Mouse (Mus musculus) NIH3T3 (cell line): ENCODE results near the gene Ttc23.

Experiments
- DNase-seq: peaks from one replicate; pipeline ENCODE4 v3.0.0-alpha.2; 2012; ENCODE audit warnings: low read depth

Ttc23 gene

DNA sequence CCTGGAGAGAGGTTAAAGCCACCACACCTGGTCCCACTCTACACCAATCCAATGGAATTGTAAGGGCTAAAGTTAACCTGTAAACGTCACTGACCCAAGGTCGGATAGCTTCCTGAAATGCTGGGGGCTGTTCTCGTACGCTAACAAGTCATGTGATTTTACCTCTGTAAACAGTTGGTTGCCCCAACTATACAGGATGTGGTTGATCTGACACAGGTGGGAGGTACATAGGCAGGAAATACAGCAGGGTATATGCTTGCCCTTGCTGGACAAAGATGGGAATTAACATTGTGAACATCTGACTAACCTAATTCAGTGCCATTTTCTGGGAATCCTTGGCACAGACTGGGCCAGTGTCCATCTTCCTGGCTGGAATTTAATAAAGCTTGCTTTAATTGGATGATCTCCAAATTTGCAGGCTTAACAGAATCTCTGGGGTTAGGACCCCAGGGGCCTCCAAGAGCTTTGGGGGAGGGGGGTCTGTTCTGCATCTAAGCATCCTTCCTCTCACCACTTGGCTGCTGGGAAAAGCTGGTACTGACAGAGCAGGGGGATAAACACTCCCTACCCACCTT lies 100.6 kb downstream of the Ttc23 start:
- peak; percentile 47 for DNase-seq

DNA sequence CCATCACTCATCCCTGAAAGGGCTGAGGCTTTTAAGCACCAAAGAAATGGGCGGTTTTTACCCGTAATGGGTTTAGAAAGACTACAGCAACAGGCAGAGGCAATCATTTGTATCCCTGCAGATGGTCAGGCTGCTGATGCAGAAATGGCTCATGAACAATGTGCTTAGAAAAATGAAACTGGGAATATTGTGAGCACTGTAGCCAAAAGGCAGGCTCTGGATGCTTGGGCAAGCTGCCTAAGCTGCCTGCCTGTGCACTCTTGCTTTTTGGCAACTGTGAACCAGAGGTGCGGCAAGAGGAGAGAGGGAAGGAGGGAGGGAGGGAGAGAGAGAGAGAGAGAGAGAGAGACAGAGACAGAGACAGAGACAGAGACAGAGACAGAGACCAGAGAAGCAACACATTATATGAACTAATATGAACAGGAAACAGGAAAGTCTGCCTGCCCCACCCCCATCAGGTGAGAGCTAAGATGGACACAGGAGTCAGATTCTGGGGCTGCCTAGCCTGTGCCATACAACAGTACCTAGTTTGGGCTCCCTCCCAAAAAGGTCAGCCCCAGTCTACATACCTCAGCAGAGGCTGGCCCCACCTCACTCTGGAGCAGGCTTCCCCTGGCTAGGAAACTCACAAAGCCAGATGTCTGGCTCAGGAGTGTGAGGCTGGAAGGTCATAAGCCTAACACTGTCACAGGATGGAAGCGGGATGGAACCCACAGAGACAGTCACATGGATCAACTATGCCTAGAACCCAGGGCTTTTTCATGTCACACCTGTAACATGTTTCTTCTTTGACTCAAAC lies 102.4 kb downstream of the Ttc23 start:
- DNase-seq, result peak; percentile 71

DNA sequence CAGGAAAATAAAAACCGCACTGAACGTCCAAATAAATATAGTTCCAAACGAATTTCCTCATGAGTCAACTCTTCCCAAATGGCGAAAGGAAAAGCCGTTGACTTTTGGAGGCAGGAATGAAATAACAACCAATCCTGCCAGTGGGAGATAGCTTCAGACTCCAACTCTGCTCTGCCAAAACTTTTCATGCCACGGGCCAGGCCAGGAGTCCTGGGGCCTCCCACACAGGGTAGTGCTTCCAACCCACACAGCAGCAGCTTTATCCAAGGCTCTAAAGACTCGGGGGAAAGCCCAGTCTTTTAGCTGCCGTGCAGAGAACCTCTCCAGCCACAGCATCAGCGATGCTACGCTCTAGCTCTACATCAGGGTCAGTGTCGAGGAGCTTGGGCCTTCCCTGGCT lies 107.4 kb downstream of the Ttc23 start:
- DNase-seq, result peak; percentile 55

DNA sequence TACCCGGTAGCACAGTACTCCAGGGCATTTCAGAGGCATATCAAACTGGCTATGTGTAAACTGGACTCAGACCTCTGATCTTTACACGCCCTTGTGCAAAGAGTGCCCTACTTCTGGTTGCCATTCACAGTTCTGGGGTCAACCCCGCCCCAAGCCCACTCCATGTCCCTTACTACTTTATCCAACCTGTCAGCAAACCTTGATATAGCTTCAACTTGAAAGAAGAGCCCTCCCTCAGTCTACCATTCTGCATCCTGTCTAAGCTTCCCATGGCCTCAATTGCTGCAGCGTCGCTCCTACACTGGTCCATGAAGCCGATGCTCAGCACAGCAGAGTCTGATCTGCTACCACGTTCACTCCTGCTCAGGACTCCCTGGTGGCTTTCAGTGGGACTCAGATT lies 108.2 kb downstream of the Ttc23 start:
- no peak for DNase-seq

DNA sequence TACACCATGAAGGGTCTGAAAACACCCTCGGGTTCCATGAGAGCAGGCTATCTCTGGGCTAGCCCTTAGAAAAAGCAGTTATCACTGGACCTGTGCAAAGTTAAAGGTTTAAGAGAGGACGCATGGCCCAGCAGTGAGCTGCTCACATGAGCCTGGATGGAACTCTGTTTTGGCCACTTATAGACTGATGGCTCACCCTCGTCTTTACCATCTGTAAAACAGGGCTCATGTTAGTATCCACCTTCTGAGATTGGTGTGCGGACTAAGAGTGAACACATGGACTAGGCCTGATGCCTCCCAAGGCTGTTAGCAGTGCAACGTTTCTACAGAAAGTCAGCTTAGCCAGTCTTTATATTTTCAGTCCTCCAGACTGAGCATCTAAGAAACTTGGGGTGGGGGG lies 109.4 kb downstream of the Ttc23 start:
- DNase-seq, result no peak

DNA sequence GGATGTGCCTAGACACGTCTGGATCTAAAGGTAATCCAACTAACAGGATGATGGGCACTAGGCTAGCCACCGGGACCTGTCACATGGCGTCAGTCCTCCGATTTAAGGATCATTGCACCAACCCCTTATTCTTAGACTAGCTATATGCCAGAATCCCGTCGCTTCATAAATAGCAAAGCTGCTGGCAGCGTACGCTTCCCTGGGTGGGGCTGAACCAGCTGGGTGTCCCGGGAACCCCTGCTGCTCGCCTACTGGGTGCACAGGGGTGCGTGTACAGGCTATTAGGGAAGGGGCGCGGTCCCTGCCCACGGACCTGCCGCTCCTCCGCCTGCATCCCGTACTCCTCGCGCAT lies 111.3 kb downstream of the Ttc23 start:
- DNase-seq, result peak; percentile 25

DNA sequence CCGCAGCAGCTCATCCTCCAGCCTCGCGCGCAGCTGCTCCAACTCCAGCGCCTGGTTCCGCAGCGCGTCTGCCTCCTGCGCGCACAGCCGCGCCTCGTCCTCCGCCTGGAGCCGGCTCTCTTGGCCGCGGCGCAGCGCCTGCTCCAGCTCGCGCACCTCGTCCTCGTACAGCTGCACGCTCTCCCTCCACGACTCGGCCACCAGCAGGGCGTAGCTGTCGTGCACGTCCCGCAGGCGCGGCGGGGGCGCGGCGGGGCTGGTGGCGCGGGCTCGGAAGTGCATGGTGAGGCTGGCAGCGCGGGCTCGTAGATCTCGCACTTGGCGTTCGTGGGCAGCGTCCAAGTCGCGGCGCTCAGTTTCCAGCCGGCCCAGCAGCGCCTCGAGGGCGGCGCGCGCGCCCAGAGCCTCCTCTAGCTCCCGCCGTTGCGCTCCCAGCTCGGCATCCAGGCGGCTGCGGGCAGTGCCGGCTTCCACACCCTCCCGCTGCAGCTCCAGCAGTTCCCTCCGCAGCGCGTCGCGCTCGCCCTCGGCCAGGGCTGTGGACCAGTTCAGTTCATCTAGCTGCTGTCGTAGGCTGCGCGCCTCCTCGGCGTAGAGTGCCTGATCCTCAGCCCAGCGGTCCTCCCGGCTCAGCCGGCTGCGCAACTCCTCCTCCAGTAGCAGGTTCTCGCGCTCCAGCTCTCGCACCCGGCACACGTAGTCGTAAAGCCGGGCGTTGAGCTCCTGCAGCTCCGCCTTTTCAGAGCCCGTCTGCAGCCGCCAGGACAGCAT lies 111.8 kb downstream of the Ttc23 start:
- peak; percentile 39 for DNase-seq

DNA sequence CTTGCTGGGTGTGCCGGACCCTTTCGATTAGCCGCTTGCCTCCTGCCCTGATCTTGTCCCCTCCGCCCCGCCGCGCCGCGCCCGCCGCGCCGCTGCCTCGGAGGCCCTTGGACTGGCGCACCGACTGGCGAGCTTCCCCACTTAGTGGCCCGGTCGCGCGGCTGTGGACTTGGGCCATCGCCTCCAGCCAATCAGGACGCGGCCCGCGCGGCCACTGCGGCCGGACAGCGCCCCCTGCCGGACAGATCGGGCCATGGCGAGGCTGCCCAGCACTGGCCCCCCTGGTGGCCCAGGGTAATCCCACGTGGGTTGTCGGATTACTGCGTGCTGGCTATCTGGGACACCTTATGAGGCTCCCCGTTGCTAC lies 112.4 kb downstream of the Ttc23 start, which contains the start of gene Synm:
Gene Synm (minus strand): TSS at position 114 of the 367 bp plus-strand sequence.
- DNase-seq, result peak; percentile 94

DNA sequence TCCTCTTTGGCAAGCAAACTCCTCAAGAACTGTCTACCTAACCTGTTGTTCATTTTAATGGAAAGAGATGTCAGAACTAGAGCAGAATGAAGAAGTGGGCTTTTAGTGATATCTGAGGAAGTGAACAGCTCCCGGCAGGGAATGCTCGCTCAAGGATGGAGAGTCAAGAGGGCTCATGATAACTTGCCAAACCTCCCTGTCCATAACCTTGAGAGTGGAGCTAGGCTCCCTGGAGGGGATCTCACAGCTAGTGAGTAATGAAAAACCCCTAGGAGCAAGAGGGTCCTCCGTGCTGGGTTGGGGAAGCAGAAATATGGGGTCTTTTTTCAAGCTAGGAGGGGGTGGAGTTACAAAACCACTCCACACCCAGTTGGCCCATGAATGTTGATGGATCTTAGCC lies 116.4 kb downstream of the Ttc23 start:
- DNase-seq, result no peak

DNA sequence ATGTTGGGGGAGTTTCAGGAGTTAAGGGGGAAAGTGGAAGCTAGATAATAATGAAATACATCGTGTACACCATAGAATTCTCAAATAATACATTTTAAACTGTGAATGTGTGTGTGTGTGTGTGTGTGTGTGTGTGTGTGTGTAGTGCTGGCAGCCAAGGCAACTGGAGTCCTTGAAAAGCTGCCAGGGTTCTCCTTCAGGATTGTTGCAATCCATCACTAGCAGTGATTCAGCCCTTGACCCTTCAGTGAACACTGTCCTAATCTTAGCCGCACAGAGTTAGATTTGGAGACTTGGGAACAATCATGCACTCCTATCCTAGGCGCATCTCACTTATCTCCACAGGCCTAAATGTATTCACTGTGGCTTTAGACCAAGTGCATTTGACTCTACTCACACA lies 120.9 kb downstream of the Ttc23 start:
- peak; percentile 85 for DNase-seq

DNA sequence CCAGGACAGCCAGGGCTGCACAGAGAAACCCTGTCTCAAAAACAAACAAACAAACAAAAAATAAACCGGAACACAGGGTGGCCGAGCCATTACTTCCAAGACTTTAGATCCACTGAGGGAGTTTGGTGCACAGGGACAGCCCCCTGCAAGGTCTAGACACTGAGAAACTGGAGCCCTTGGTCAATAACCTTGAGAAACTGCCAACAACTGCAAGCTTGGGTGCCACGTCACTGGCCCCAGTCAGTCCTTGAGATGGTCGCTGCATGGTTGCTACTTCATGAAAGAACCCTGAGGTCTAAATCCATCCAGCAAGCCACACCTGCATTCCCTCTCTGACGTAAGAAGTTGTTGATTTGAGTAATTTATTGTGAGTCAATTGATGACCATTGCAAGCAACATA lies 122.3 kb downstream of the Ttc23 start:
- DNase-seq, result no peak

DNA sequence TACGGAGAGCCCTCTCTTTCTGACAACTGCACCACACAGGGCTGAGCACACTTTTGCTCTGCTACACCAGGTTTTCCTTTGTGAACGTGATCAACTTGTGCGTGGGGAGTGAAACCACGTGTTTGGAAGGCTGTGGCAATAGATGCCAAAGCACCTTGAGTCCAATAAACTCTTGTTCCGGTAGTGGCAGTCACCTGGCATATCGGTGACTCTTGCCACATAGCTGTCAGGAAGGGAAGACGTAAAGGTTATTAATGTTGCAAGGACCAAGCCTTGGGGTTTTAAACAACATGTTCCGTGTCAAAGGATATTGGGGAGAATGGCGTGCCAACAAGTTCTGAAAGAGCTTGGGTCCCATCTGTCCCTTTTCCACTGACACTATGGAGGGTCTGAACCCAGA lies 125.0 kb downstream of the Ttc23 start:
- no peak for DNase-seq

DNA sequence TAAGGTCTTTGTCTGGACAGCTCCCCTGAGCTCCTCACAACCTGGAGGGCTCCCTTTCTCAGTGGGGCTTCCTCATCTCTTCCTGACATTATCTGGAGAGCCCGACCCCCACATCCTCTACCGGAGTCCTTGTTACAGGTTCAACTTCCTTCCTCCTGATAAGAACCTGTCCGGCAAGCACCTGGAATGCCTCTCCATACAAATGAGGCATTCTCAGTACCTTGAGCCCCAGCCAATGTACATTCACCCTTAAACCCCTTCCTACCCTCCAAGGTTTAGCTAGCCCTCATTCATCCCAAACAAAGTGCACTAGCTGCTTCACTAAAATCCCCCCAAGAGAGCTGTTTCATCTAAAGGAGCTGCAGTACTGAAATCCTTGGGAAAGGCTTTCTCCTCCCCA lies 128.4 kb downstream of the Ttc23 start:
- no peak for DNase-seq

DNA sequence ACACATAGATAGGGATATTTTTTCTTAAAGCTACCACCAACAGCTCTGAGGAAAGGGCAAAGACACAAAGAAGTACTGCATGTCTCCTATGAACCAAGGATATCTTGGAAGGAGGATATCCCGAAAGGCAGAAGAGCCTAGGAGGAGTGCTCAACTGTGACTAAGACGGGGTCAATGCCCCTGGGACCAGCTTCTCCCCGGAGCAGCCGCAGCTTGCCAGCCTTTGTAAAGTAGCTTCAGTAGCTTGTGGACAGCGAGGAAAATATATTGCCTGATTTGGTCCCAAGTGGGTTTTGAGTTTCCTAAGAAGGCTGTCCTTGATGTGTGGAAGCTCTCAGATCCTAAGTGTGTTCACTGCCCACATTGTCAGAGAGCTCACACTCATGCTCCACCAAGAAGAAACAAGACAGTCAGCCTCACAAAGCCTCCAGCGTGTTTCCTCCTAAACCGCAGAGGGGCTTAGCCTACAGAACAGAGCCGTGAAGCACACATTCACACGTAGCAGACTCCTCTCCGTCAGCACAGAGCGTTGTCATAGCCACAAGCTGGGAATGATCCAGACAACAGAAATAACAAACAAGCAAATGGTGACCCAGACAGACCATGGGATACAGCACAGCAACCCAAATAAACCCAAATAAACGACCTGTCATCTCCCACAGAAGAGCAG lies 129.6 kb downstream of the Ttc23 start:
- peak; percentile 58 for DNase-seq

DNA sequence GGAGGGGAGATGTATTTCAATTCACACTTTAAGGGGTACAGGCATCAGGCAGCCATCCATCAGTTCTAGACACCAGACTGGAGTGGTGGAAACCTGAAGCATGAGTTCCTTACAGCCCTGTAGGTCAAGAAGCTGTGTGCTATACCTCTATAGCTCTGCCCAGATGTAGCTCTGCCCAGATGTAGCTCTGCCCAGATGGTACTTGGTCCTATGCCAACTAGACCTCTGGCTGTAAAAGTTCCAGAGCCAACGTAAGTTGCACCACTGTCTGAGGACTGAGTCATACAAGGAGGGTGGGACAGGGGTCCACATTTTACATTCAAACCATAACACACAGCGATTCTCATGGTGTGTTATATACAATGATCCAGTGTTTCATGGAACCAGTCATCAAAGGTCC lies 140.7 kb downstream of the Ttc23 start:
- DNase-seq, result peak; percentile 56

DNA sequence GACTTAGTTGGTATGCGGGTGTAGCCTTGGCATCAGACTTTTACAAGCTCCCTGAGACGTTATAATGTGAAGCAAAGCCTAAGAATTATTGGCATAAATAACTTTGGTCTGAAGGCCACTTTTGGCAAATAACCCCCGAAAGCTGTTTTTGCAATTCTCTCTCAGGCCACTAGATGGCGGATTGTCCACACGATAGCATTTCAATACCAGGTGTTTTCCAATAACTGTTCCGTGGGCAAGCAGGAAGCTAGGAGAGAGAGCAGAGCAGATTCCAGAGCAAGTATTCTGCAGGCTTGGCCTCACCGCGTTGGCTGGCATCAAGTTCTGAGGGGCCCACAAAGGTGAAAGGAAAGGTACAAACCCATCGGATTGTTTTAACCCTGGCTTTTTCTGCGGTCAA lies 141.5 kb downstream of the Ttc23 start:
- peak; percentile 91 for DNase-seq

DNA sequence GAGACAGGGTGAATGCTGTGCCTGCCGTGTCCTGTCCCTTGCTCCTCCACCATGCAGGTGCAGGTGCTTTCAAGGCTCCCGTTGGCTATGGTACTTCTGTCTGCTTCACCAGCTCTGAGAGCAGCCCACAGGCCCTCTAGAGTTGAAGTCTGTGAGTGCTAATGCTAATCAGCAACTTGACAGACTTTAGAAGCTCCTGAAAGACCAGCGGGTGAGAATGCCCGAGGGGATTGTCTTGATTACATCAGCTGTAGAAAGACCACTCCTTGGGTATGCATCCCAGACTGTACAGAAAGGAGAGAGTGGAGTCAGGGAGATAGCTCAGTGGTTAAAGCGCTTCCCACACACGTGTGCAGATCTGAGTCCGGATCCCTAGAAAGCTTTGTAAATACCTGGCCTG lies 144.0 kb downstream of the Ttc23 start:
- DNase-seq, result no peak

DNA sequence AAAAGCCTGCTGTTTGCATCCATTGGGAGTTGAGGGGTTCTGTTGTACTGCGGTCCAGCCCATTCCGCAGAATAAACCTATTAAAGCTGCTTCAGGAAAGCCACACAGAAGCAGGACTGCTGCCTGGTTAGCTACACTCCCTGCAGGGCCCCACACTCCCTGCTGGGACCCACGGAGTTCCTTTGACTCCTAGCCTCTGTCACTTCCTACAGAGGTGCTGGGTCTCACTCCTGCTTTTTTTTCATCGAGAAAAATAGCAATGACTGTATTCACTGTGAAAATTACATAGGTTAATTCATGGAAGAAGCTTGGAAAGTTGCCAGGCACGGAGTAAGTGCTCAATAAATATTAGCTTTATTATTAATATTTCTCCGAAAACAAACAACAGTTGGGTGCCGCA lies 146.2 kb downstream of the Ttc23 start:
- no peak for DNase-seq

DNA sequence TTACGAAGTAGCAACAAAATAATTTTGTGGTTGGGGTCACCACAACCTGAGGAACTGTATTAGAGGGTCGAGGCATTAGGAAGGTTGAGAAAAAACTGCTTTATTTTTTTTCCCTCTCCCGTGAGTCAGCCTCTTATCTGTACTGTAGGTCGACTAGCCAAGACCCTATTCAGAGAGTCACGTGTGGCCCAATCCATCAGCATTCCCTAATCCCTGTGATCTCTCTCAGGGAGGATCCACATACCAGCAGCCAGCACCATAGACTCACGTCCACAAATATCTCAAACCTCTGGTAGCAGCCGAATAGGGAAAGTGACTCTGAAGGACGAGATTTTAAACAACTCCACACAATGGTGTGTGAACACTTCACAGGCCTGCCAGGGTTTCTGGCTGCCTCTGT lies 149.9 kb downstream of the Ttc23 start:
- DNase-seq, result peak; percentile 17

DNA sequence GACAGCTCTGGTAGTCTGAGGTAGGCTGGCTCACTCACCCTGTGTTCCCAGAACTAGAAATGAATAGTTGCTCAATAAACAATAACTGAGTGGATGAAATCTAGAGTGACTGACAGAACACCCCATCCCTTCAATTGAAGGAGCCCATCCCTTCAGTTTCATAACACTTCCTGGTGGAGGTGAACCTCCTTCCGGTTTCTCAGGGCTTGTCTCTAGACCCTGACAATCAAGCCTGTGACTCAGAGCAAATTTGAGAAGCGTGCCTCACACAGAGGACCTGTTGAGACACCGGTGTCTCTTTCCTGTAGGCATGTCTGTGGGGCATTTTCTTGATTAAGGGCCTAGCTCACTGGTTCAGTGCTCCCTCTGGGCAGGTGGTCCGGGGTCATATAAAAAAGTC lies 151.3 kb downstream of the Ttc23 start:
- DNase-seq, result no peak

DNA sequence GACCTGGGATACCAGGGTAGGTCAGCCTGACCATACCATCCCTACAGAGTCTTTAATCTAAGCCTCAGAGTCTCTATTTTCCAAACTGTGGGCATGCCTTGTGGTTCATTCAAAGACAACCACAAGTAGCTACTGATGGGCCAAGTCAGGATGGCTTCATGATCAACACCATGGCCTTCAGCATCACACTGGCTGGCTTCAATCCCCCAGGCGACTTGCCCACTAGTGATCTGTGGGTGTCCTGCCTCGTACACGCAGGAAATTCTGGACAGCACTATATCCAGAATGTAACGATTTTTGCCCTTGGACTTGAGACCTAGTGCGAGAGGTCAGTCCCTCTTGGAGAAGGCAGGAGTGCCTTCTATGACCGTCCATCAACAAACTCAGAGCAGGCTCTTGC lies 153.3 kb downstream of the Ttc23 start:
- DNase-seq, result no peak

DNA sequence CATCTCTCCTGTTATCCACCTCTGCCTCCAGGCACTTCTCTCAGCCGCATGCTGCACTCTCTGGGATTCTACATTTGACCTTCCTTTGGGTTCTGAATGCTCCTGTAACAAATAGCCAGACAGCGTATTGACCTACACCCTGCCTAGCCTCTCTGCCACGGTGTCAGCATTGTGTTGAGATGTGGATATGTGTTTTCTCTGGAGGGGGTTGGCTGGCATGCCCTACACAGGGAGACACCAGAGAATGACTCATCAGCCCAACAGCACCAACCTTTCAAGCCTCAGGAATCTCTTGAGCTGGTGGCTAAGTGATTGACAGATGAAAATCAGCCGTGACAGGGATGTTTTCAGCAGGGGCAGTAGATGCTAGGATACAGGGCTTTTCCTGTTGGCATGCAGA lies 153.8 kb downstream of the Ttc23 start:
- no peak for DNase-seq
